Mouse (Mus musculus) small intestine, adult 2 months (tissue): ENCODE data around the gene Tsc1. TPM values are rescaled to one million over a fixed set of nuclear protein-coding genes. Genes with fewer than 3 reads are reported as not detected.
A peak's percentile ranks its signal among the peaks of the same experiment; 100 is the strongest.

Experiments
- H3K27ac ChIP-seq: fragments of 200-500 bp; 2 replicates; pipeline ENCODE4 v1.5.1; 2012; ENCODE audit warnings: low read depth, low read length, control low read depth, inconsistent platforms; ENCODE audit not compliant: insufficient read depth
- H3K27me3 ChIP-seq: fragments of 200-500 bp; 2 replicates; pipeline ENCODE4 v1.6.1; 2012; ENCODE audit warnings: mild to moderate bottlenecking, moderate library complexity, low read length, inconsistent platforms; ENCODE audit not compliant: control insufficient read depth, insufficient read depth
- H3K36me3 ChIP-seq: fragments of 200-500 bp; 2 replicates; pipeline ENCODE4 v1.6.1; 2012; ENCODE audit warnings: mild to moderate bottlenecking, low read length, control low read depth, inconsistent platforms; ENCODE audit not compliant: control insufficient read depth, insufficient read depth
- H3K4me1 ChIP-seq: fragments of 200-500 bp; 2 replicates; pipeline ENCODE4 v1.6.1; 2012; ENCODE audit warnings: low read length, inconsistent platforms, mixed read lengths; ENCODE audit not compliant: control insufficient read depth, insufficient read depth, insufficient read length
- H3K4me3 ChIP-seq: fragments of 200-500 bp; 2 replicates; pipeline ENCODE4 v1.5.1; 2012; ENCODE audit warnings: low read depth, mild to moderate bottlenecking, control low read depth, inconsistent platforms, low read length, moderate library complexity
- CTCF ChIP-seq: fragments of 200-500 bp; IDR thresholded peaks from 2 replicates; pipeline ENCODE4 v1.5.1; 2012; ENCODE audit warnings: low read depth, mild to moderate bottlenecking, control low read depth, inconsistent platforms, low read length, moderate library complexity, mixed read lengths; ENCODE audit not compliant: insufficient replicate concordance, insufficient read length; ENCODE audit errors: extremely low read depth
- POLR2A ChIP-seq: fragments of 200-500 bp; IDR thresholded peaks from 2 replicates; pipeline ENCODE4 v1.6.1; 2012; ENCODE audit warnings: low read depth, mild to moderate bottlenecking, control low read depth, inconsistent platforms, low read length, moderate library complexity
- WGBS: fragments of 180-500 bp; shearing (Covaris S2); methylation state at CpG from one replicate; pipeline ENCODE4 v1.1.7; 2018; 5-methylcytosine and 5-hydroxymethylcytosine counted together
- polyA plus RNA-seq: library from polyadenylated mRNA; depleted of rRNA; stranded (reverse); fragments of >200 nt; gene quantifications from 2 replicates; pipeline ENCODE4 v1.2.3, GENCODE M21; 2012

The Tsc1 gene
- polyA plus RNA-seq, 1 experiment: 7.0 TPM

DNA sequence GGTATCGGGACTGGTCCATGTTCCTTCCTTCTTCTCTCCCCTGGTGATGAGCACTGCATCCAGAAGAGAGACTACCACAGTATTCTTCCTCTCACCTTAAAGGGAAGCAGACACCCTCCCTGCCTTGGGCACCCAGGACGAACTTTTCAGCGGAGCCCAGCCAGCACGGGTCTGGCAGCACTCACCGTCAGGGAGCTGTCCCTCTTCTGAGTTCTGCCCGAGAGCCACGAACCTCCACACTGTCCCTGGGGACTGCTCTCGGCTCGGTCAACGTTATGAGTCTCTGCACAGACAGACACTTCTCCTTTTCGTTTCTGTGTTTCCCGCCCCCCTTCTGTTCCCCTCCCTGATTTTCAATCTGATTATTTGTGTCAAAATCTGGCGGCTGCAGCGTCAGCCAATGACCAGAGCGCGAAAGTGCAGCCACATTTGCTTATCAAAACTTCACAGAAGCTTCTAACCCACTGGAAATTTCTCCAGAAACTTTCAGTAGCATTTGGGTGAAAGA, 19.3 kb upstream of the Tsc1 start, which contains the start of gene Gfi1b:
Gfi1b (minus strand) TSS at position 319 of the 508 bp plus-strand sequence.
- WGBS: 8% methylated on average over 16 of the region's 16 CpGs
- TF ChIP-seq CTCF: no peak
- no peak for TF ChIP-seq POLR2A
- Histone ChIP-seq H3K4me1 (peaks cover 3% of the 10 kb centered on the region; the same call in 1 of the 2 replicates), H3K27ac (no peak within 1 kb of the TSS), H3K4me3 (peak within 1 kb of the TSS; percentile 29; the same call in 1 of the 2 replicates), H3K36me3 (no peaks in the 10 kb centered on the region), H3K27me3 (peaks cover 12% of the 10 kb centered on the region; the same call in 1 of the 2 replicates)

DNA sequence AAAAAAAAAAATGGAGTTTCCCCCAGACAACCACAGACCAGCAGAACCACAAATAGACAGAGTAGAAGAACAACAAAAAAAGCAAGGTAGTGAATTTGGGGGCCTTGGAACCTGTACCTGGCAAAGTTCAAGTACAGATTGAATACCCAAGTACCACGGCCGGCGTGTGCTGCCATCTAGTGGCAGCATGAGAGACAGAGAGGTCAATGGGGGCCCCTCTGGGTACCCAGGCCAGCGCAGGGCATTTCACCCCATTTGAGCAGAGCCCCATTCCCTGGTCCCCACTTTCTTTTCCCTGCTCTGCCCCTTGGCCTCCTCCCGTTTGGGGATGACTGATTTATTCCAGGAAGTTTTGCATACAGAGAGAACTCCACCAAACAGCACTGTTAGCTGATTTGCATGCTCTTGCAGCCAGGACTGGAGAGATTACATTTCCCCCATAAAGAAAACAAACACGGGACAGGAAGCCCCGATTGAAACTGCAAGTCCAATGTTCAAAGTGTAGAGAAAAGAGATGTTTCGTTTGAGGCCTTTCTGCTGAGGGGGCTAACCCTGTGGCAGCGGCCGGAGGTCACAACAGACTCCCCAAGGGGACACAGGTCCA, 18.4 kb upstream of the Tsc1 start:
- Histone ChIP-seq H3K27me3 (peaks cover 12% of the 10 kb centered on the region; the same call in 1 of the 2 replicates), H3K4me3 (no peak overlapping the region), H3K4me1 (peaks cover 3% of the 10 kb centered on the region; the same call in 1 of the 2 replicates), H3K36me3 (no peaks in the 10 kb centered on the region), H3K27ac (no peak overlapping the region)
- TF ChIP-seq CTCF (peak; percentile 92; the same call in 1 of the 2 replicates), POLR2A (no peak)
- 20% methylated on average over 10 of the region's 10 CpGs for WGBS

DNA sequence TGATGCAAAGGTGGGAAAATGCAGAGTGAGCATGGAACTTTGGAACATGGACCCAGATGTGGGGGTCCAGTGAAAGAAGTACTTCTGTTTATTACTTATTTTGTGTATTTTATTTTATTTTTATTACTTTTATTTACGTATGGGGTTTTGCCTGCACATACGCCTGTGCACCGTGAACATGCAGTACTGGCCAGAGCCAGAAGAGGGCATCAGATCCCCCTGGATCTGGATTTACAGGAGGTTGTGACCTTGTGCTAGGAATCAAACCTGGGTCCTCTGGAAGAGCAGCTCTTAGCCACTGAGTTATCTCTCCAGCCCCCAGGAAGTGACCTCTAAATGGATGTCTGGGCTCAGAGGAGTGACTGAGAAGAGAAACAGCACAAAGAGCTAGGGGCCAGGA, 16.2 kb upstream of the Tsc1 start:
- H3K27me3 ChIP-seq: peaks cover 12% of the 10 kb centered on the region; the same call in 1 of the 2 replicates
- WGBS: 89% methylated on average over 3 of the region's 3 CpGs

DNA sequence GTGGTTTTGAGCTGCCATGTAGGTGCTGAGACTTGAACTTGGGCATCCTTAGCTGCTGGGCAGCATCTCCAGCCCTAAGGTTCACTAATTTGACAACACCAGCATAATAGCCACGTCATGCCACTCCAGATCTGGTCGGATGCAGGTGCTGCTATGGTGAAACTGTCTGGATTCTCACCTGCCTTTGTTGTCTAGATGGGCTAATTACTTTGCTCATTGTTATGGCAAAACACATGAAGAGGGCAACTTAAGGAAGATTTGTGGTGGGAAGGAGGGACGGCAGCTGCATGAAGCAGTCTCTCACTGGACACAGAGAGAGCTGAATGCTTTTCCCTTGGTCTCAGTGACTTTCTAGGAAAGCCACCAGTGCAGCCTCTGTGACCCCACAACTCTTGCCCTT, 15.0 kb upstream of the Tsc1 start:
- peaks cover 21% of the 10 kb centered on the region for H3K4me1 ChIP-seq
- peaks cover 7% of the 10 kb centered on the region; the same call in 1 of the 2 replicates for H3K27me3 ChIP-seq
- 71% methylated on average over 3 of the region's 3 CpGs for WGBS
- no peak overlapping the region for H3K4me3 ChIP-seq
- TF ChIP-seq CTCF: no peak
- TF ChIP-seq POLR2A: no peak
- no peak overlapping the region for H3K27ac ChIP-seq
- no peaks in the 10 kb centered on the region for H3K36me3 ChIP-seq

More for the DNA sequence above, 16.2 kb upstream of the Tsc1 start:
- H3K4me1 ChIP-seq: peaks cover 13% of the 10 kb centered on the region
- H3K36me3 ChIP-seq: no peaks in the 10 kb centered on the region
- no peak overlapping the region for H3K4me3 ChIP-seq
- no peak overlapping the region for H3K27ac ChIP-seq
- no peak for TF ChIP-seq POLR2A
- peak; percentile 24; the same call in 1 of the 2 replicates for TF ChIP-seq CTCF

DNA sequence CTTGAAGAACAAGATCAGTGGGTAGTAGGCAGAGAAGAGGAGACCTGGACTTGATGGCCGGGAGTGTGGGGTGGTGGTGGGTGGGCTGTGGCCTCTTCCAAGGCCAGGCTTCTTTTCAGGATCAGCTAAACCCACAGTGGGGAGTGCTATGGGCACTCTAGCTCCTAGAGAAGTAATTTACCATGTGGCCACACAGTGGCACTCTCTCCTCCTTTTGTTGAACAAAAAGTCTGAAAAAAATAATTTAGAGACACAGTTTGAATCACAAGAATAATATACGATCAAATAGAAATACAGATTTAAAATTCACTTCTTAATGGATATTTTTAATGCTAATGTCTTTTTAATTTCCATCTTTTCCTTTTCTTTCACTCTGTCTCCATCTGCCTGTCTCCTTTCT, 13.0 kb upstream of the Tsc1 start:
- 63% methylated on average over 2 of the region's 2 CpGs for WGBS
- Histone ChIP-seq H3K36me3 (no peaks in the 10 kb centered on the region), H3K4me1 (peaks cover 25% of the 10 kb centered on the region; the same call in 1 of the 2 replicates), H3K4me3 (no peak overlapping the region), H3K27me3 (no peaks in the 10 kb centered on the region), H3K27ac (no peak overlapping the region)
- no peak for TF ChIP-seq CTCF
- TF ChIP-seq POLR2A: no peak

DNA sequence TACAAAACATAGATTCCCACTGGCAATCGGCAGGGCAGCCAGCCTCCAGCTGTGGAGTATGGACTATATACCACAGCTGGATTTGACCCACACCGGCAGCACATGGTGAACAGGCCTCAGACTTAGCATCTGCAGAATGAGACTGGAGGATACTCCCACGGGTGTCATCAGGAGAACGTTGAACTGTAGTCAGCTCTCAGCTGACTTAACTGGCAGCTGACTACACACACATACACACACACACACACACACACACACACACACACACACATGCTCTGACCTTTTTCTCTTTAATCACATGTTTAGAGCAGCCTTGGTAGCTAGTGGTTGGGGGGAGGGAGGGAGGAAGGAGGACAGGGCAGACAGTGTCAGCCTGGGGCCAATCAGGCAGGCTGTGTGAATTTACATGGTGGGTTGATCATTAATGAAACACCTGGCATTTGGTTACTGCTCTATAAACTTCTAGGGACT, 11.1 kb upstream of the Tsc1 start:
- Histone ChIP-seq H3K36me3 (no peaks in the 10 kb centered on the region), H3K27ac (peak overlapping the region; percentile 96), H3K4me1 (peaks cover 27% of the 10 kb centered on the region; the same call in 1 of the 2 replicates), H3K27me3 (no peaks in the 10 kb centered on the region), H3K4me3 (no peak overlapping the region)
- 9% methylated on average over 4 of the region's 4 CpGs for WGBS
- TF ChIP-seq CTCF (no peak), POLR2A (no peak)

DNA sequence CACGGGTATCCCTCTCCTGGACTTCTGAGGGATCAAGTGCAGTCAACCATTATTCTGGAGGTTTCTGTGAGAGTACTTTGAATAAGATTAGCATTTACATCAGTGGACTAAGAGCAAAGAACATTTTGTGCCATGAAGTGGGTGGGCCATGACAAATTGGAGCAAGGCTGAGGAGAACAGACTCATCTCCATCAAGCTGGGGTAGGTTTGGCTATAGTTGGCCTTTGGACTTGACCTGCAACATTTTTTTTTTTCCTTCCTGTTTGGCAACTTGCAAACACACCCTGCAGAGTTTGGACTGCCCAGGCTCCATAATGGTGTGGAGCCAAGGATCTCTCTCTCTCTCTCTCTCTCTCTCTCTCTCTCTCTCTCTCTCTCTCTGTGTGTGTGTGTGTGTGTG, 8.4 kb upstream of the Tsc1 start:
- Histone ChIP-seq H3K27me3 (no peaks in the 10 kb centered on the region), H3K36me3 (no peaks in the 10 kb centered on the region), H3K4me1 (peaks cover 27% of the 10 kb centered on the region; the same call in 1 of the 2 replicates), H3K27ac (peak overlapping the region; percentile 90), H3K4me3 (no peak overlapping the region)
- WGBS: 45% methylated on average over 1 of the region's 1 CpGs
- TF ChIP-seq CTCF (no peak), POLR2A (no peak)
